Mouse (Mus musculus) hindbrain, embryonic 15.5 days (tissue): Measurements from ENCODE around the gene Gstm7. TPM values are rescaled to one million over a fixed set of nuclear protein-coding genes. Genes with fewer than 3 reads are reported as not detected.
"Not testable (repeated sequence)": the region's sequence is repeated elsewhere in the genome, so short reads cannot be mapped to it uniquely, and the experiment has no call there.

Experiments used
- ATAC-seq: fragments of 200-750 bp; cut with Nextera tagmentation; 2 replicates; pipeline ENCODE4 v1.8.0; 2017; ENCODE audit warnings: low read depth, moderate number of reproducible peaks, moderate TSS enrichment; ENCODE audit not compliant: low FRiP score
- H3K27ac ChIP-seq: fragments of 300-500 bp; sonication (generic); replicated peaks from 2 replicates; pipeline ENCODE4 v1.5.1; 2015; ENCODE audit warnings: mild to moderate bottlenecking, inconsistent platforms
- H3K27me3 ChIP-seq: fragments of 300-500 bp; sonication (generic); 2 replicates; pipeline ENCODE4 v1.6.1; 2015; ENCODE audit warnings: control low read depth, inconsistent platforms
- H3K36me3 ChIP-seq: fragments of 300-500 bp; sonication (generic); 2 replicates; pipeline ENCODE4 v1.6.1; 2015; ENCODE audit warnings: control low read depth, inconsistent platforms
- H3K4me1 ChIP-seq: fragments of 300-500 bp; sonication (generic); replicated peaks from 2 replicates; pipeline ENCODE4 v1.6.1; 2015; ENCODE audit warnings: control low read depth, inconsistent platforms
- H3K4me2 ChIP-seq: fragments of 300-500 bp; sonication (generic); 2 replicates; pipeline ENCODE4 v1.6.1; 2015; ENCODE audit warnings: moderate library complexity, mild to moderate bottlenecking, inconsistent platforms
- H3K4me3 ChIP-seq: fragments of 300-500 bp; sonication (generic); 2 replicates; pipeline ENCODE4 v1.5.1; 2015; ENCODE audit warnings: mild to moderate bottlenecking, inconsistent platforms
- H3K9ac ChIP-seq: fragments of 300-500 bp; sonication (generic); 2 replicates; pipeline ENCODE4 v1.6.1; 2015; ENCODE audit warnings: inconsistent platforms
- H3K9me3 ChIP-seq: fragments of 300-500 bp; sonication (generic); 2 replicates; pipeline ENCODE4 v1.6.1; 2016; ENCODE audit warnings: control low read depth, inconsistent platforms
- WGBS: fragments of 180-500 bp; shearing (Covaris S2); methylation state at CpG from one replicate; pipeline ENCODE4 v1.1.7; 2015; 5-methylcytosine and 5-hydroxymethylcytosine counted together
- polyA plus RNA-seq: library from polyadenylated mRNA; unstranded; fragments of >200 nt; fragmentation: Nextera tagmentation; extraction: Ambion mirVana; gene quantifications from 2 replicates; pipeline ENCODE4 v1.2.1, GENCODE M21; 2015

Gstm7 gene
- polyA plus RNA-seq, 1 experiment from 2014 or later: 48.0 TPM

DNA sequence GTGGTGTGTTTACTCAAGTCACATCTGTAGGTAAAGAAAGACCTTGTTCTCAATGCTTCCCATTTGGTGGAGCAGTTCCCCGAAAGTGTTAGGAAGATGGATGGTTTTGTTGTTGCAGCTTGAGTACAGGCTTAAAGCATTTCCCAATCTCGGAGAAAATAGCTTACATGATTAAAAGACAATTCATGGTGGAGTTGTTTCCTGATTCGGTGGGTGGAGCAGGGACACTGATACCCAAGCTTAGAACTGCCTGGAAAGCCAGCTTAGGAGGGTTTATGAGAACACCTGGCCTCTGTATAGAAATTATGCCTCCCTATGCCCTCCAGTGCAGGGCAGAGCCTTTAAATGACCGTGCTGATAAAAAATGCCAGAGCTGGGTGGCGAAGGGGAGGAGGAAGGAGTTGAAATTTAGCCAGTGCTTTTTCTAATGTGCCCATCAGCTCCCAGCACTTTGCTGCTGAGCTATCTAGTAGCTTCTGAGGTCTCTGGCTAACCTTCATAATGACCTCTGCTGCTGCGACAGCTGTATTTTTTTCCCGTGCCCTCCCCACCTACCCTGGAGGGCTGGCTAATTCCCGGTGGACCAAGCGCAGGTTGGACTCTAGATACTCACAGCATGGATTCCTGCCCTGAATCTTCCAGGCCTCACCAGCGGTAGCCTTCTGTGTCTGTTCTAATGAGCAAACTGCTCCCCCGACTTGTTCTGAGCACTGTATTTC, 30.5 kb downstream of the Gstm7 start:
- Histone ChIP-seq H3K27me3 (no peaks in the 10 kb centered on the region), H3K9ac (no peak overlapping the region), H3K4me1 (peaks cover 6% of the 10 kb centered on the region), H3K4me2 (no peak overlapping the region), H3K9me3 (no peaks in the 10 kb centered on the region), H3K4me3 (no peak overlapping the region), H3K27ac (no peak overlapping the region), H3K36me3 (peaks cover 11% of the 10 kb centered on the region; the same call in 1 of the 2 replicates)
- 70% methylated on average over 11 of the region's 11 CpGs for WGBS
- ATAC-seq: no peak

DNA sequence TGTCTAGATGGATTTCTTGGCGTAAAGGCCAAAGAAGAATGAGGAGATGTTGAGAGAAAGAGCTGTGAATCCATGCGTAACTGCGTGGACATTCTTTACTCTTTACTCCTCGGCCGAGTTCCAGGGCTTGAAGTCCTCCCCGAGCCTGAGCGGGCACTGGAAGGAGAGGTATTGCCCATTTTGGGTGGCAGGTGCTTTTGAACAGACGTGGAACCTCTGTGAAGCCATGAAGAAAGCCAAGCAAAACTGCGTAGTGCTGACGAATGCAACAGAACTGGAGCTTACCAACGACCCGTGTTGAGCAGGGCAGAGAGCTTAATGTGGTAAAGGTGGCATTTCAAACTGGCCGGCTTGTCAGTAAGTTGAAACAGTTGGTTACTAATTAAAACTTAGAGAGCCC, 32.9 kb downstream of the Gstm7 start:
- no peaks in the 10 kb centered on the region for H3K9me3 ChIP-seq
- WGBS: 95% methylated on average over 13 of the region's 13 CpGs
- no peak overlapping the region for H3K4me2 ChIP-seq
- H3K4me3 ChIP-seq: no peak overlapping the region
- peaks cover 9% of the 10 kb centered on the region for H3K4me1 ChIP-seq
- no peaks in the 10 kb centered on the region for H3K27me3 ChIP-seq
- H3K27ac ChIP-seq: no peak overlapping the region
- ATAC-seq: no peak
- no peak overlapping the region for H3K9ac ChIP-seq
- peaks cover 11% of the 10 kb centered on the region; the same call in 1 of the 2 replicates for H3K36me3 ChIP-seq

DNA sequence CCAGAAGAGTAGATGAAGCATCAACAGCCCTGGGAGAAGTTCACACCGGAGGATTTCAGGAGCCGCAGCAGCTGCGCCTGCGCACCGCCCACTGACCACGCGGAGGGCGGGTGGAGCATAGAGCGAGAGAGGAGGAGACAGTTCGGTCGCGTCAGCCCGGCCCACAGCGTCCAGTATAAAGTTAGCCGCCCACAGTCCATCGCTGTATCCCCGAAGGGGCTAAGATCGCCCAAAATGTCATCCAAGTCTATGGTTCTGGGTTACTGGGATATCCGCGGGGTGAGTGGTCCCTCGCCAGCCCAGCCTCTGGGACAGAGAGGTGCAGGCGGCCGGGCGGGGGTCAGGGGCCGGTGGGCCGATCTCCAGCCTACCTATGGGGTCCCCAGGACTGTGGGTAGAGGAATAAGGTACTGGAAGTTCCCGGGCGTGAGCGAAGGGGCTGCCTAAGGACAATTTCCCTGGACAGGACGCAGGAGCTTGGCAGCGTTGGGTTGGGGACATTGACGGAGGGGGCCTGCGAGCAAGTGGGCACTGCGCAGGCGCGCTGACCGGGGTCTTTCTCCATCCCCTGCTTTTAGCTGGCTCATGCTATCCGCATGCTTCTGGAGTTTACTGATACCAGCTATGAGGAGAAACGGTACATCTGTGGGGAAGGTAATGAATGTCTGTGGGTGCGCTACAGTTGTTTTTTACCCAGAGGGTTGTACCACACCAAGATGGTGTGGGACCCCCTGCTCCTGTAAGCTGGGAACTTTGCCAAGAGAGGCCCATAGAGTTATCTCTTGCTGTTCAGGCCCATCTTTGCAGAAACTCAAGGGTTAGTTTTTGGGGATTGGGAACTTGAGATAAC, 35.7 kb downstream of the Gstm7 start, which contains the start of gene Gstm5:
Gene Gstm5, plus strand, starts transcription at position 102 of the 850 bp plus-strand sequence.
- Histone ChIP-seq H3K27ac (peak within 1 kb of the TSS; percentile 79), H3K4me2 (peak within 1 kb of the TSS; percentile 74), H3K9me3 (no peaks in the 10 kb centered on the region), H3K27me3 (no peaks in the 10 kb centered on the region), H3K4me1 (peaks cover 9% of the 10 kb centered on the region), H3K9ac (peak within 1 kb of the TSS; percentile 86), H3K4me3 (peak within 1 kb of the TSS; percentile 68), H3K36me3 (peaks cover 11% of the 10 kb centered on the region; the same call in 1 of the 2 replicates)
- peak; percentile 97 for ATAC-seq
- 4% methylated on average over 40 of the region's 40 CpGs for WGBS

DNA sequence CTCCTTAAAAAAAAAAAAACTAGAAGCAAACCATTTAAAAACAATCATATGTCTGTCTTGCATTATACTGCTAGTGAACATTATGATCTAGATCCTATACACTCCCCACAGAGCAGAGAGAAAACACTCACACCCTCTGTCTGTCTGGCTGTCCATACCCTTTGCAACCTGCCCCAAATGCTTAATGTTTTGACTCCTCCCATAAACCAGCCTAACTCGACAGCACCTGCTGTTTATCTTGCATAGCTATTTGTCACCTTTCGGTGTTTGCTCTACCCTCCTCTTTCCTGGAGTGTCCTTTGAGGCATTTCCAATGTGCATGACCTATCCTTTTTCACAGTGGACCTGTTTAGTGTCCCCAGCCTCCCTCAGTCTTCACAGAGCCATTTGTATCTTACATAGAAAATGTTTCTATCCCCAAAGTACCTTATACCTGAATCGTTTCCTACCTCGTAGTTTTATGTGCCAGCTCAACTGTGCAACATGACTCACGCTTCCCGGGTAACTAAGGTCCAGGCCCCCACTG, 36.4 kb downstream of the Gstm7 start:
- WGBS: 10% methylated on average over 6 of the region's 6 CpGs
- H3K27ac ChIP-seq: peak overlapping the region; percentile 79; the same call in 1 of the 2 replicates

DNA sequence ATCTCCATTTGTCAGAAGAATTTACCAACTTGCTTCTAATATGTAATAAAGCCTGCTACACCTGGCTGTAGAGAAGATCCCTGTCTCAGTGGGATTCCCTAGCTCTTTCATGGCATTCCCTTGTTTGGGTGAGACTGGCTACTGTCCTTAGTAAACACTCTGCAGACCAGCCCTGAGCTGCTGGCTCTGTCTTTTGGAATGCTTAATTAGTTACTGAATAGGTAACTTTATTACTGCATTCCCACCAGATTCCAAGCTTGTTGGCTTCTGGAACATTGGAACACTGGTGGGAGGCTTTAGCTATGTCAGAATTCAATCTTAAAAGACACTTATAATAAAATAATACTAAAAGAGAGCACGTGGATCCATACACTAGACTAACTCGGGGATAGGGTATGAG, 42.4 kb downstream of the Gstm7 start:
- not testable (repeated sequence) for H3K36me3 ChIP-seq, H3K9me3 ChIP-seq, H3K4me1 ChIP-seq, H3K4me2 ChIP-seq, H3K9ac ChIP-seq, H3K27me3 ChIP-seq, H3K4me3 ChIP-seq, H3K27ac ChIP-seq, ATAC-seq
- WGBS: 86% methylated on average over 2 of the region's 2 CpGs

More for the DNA sequence above, 36.4 kb downstream of the Gstm7 start:
- H3K9ac ChIP-seq: peak overlapping the region; percentile 86
- H3K4me2 ChIP-seq: peak overlapping the region; percentile 74
- H3K27me3 ChIP-seq: no peaks in the 10 kb centered on the region
- peaks cover 11% of the 10 kb centered on the region; the same call in 1 of the 2 replicates for H3K36me3 ChIP-seq
- peaks cover 9% of the 10 kb centered on the region for H3K4me1 ChIP-seq
- ATAC-seq: peak; percentile 31; the same call in 1 of the 2 replicates
- H3K9me3 ChIP-seq: no peaks in the 10 kb centered on the region
- H3K4me3 ChIP-seq: peak overlapping the region; percentile 68

DNA sequence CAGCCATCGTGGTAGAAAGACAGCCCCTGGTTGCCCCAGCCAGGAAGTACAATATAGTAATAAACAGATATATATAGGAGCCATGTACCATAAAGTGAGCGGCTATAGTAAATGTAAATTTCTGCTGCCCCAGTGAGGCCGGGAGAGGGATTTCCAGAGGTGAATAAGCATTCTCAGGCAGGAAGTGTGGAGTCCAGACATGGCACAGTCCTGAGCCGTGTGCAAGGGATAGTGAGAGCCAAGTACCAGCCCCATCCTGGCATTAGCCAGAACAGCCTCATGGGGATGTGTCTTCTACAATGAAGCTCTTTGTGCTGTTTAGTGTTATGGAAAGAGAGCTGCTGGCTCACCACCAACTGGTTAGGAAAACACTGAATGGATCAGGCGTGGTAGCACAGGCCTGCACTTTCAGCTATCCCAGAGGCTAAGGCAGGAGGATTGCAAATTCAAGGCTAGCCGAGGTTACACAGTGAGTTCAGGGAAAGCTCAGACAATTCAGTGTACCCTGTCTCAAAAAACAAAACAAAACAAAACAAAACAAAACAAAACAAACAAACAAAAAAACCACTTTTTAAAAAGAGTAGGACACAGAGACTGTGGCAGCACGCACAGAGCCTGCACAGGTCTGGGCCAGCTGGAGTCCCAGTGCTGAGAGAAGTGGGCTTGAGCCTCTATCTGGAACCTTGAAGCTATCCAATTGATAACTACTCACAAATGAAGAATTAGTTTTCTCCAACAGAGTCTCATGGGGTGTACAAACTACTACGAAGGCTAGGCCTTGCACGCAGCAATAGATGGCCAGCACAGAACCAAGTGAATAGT, 43.7 kb downstream of the Gstm7 start:
- WGBS: 69% methylated on average over 9 of the region's 9 CpGs
- Histone ChIP-seq H3K4me2 (no peak overlapping the region), H3K9me3 (no peaks in the 10 kb centered on the region), H3K4me1 (no peaks in the 10 kb centered on the region), H3K9ac (no peak overlapping the region), H3K27ac (peak overlapping the region; percentile 61), H3K36me3 (no peaks in the 10 kb centered on the region), H3K27me3 (no peaks in the 10 kb centered on the region), H3K4me3 (no peak overlapping the region)
- peak; percentile 96 for ATAC-seq

DNA sequence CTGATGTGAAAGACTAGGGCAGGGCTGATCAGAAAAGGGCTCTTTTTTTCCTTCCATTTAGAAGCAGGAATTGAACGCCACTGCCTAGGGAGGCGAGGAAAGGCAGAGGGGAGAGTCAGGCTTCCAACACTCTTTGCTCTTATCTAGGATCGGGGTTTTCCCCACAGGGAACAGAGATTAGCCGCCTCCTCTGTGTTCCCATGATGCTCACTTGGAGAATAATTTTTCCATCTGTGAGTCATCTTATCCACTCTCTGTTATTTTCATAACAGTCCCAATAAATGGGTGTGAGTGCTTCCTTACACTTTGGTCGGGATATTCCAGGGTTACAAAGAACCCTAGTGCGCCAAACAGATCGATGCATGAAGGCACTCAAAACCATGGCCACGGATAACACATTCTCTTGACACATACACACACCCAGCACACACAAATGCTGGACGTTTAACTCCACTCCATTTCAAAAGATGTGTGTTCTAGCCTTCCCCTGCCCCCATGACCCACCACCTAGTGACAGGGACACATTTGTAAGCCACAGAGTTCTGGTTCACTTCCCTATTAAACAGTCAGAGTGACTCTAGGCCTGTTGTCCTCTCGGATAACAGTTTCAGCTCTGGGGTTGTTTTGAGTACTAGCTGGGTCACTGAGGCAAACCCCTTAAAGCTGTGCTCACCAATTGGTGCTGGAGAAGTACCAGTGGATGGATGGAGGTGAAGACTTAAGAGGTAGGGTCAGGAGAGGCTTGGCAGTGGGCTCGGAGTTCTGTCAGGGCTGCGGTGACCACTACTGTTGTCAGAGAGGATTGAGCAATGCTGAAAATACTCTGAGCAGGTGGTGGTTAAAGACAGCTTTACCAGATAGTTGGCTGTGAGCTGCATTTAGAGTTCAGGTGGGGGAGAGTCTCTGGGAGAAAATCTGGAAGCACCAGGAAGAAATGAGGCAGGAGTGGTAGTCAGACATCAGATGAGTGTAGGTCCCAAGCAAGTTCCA, 53.6 kb downstream of the Gstm7 start:
- no peak overlapping the region for H3K4me3 ChIP-seq
- no peaks in the 10 kb centered on the region for H3K9me3 ChIP-seq
- H3K4me1 ChIP-seq: no peaks in the 10 kb centered on the region
- ATAC-seq: no peak
- H3K36me3 ChIP-seq: no peaks in the 10 kb centered on the region
- H3K4me2 ChIP-seq: no peak overlapping the region
- H3K9ac ChIP-seq: no peak overlapping the region
- 86% methylated on average over 12 of the region's 12 CpGs for WGBS
- no peaks in the 10 kb centered on the region for H3K27me3 ChIP-seq
- no peak overlapping the region for H3K27ac ChIP-seq

DNA sequence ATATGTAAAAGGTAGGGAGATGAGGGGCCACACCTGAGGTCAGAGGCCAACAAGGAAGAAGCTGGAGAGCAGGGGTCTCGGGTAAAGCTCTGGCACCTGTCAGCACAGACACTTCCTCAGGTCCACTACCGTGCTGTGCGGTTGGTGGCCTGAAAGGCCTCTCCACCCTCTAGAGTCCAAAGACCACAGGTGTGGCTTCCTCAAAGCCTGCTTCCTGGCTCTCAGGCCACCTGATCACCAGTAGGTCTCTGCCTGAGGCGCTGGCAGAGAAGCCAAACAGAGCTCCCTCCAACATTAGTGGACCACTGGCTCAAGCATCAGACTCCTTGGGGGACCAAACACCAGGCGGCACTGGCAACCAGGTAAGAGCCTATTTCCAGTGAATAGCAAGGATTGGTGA, 54.6 kb downstream of the Gstm7 start, which contains the start of gene Eps8l3:
Gene Eps8l3, plus strand, starts transcription at position 225 of the 400 bp plus-strand sequence.
- ATAC-seq: no peak
- no peaks in the 10 kb centered on the region for H3K27me3 ChIP-seq
- H3K9ac ChIP-seq: no peak within 1 kb of the TSS
- 86% methylated on average over 5 of the region's 5 CpGs for WGBS
- H3K27ac ChIP-seq: no peak within 1 kb of the TSS
- H3K36me3 ChIP-seq: no peaks in the 10 kb centered on the region
- no peak within 1 kb of the TSS for H3K4me2 ChIP-seq
- H3K4me3 ChIP-seq: no peak within 1 kb of the TSS
- H3K4me1 ChIP-seq: no peaks in the 10 kb centered on the region
- no peaks in the 10 kb centered on the region for H3K9me3 ChIP-seq
